Mouse (Mus musculus): ENCODE data around the gene Bcas3.

- no peak for TF ChIP-seq CTCF (IDR thresholded peaks at IDR 0.05; ENCODE audit: extremely low read depth, insufficient read depth, insufficient read length, insufficient replicate concordance)
- no peak for TF ChIP-seq POLR2A (IDR thresholded peaks at IDR 0.05; ENCODE audit: low read depth, low read length)
These were observed 132.4 kb downstream of the Bcas3 start for GRCm38 (mm10) chr11:85485197-85485940.
